Mouse (Mus musculus): ENCODE measurements around the gene Trio. TPM values are rescaled to one million over a fixed set of nuclear protein-coding genes. Genes with fewer than 3 reads are reported as not detected.

Gene Trio
- polyA plus RNA-seq, 1 experiment from 2014 or later, result 69.8 TPM

GRCm38 (mm10) chr15:27960642-27961041, 65.0 kb downstream of the Trio start:
- 62% methylated on average over 9 of the region's 9 CpGs for WGBS
- no peak overlapping the region for H3K9ac ChIP-seq
- H3K4me2 ChIP-seq (replicated peaks), result no peak overlapping the region
- H3K36me3 ChIP-seq, result no peaks in the 10 kb centered on the region
- no peaks in the 10 kb centered on the region for H3K27me3 ChIP-seq
- H3K9me3 ChIP-seq, result no peaks in the 10 kb centered on the region
- no peak for ATAC-seq (ENCODE audit: insufficient number of reproducible peaks, insufficient read depth, low FRiP score, low TSS enrichment)
- peaks cover 43% of the 10 kb centered on the region for H3K4me1 ChIP-seq
- H3K4me3 ChIP-seq, result no peak overlapping the region
- H3K27ac ChIP-seq, result no peak overlapping the region

GRCm38 (mm10) chr15:27957867-27958266, 67.8 kb downstream of the Trio start:
- H3K27ac ChIP-seq, result no peak overlapping the region
- no peak overlapping the region for H3K4me2 ChIP-seq (replicated peaks)
- H3K4me1 ChIP-seq, result peaks cover 37% of the 10 kb centered on the region
- H3K9me3 ChIP-seq, result no peaks in the 10 kb centered on the region
- no peaks in the 10 kb centered on the region for H3K36me3 ChIP-seq
- WGBS, result 88% methylated on average over 9 of the region's 9 CpGs
- no peak for ATAC-seq (ENCODE audit: insufficient number of reproducible peaks, insufficient read depth, low FRiP score, low TSS enrichment)
- no peak overlapping the region for H3K9ac ChIP-seq
- H3K4me3 ChIP-seq, result no peak overlapping the region
- H3K27me3 ChIP-seq, result no peaks in the 10 kb centered on the region

- Histone ChIP-seq H3K4me3 (no peak overlapping the region), H3K9me3 (no peaks in the 10 kb centered on the region), H3K9ac (no peak overlapping the region), H3K27me3 (no peaks in the 10 kb centered on the region), H3K36me3 (no peaks in the 10 kb centered on the region), H3K4me1 (peaks cover 26% of the 10 kb centered on the region), H3K27ac (no peak overlapping the region), H3K4me2 (replicated peaks) (no peak overlapping the region)
- 43% methylated on average over 11 of the region's 11 CpGs for WGBS
- no peak for ATAC-seq (ENCODE audit: insufficient number of reproducible peaks, insufficient read depth, low FRiP score, low TSS enrichment)
Observed at GRCm38 (mm10) chr15:27955614-27956013, 70.0 kb downstream of the Trio start.

GRCm38 (mm10) chr15:27954356-27954755, 71.3 kb downstream of the Trio start:
- H3K36me3 ChIP-seq, result no peaks in the 10 kb centered on the region
- H3K27me3 ChIP-seq, result no peaks in the 10 kb centered on the region
- H3K9ac ChIP-seq, result no peak overlapping the region
- no peak overlapping the region for H3K4me3 ChIP-seq
- no peak overlapping the region for H3K27ac ChIP-seq
- no peaks in the 10 kb centered on the region for H3K9me3 ChIP-seq
- H3K4me2 ChIP-seq (replicated peaks), result no peak overlapping the region
- WGBS, result 86% methylated on average over 5 of the region's 5 CpGs
- peaks cover 13% of the 10 kb centered on the region for H3K4me1 ChIP-seq
- no peak for ATAC-seq (ENCODE audit: insufficient number of reproducible peaks, insufficient read depth, low FRiP score, low TSS enrichment)

GRCm38 (mm10) chr15:27953570-27953969, 72.1 kb downstream of the Trio start:
- H3K4me3 ChIP-seq, result no peak overlapping the region
- no peaks in the 10 kb centered on the region for H3K36me3 ChIP-seq
- H3K9me3 ChIP-seq, result no peaks in the 10 kb centered on the region
- no peak overlapping the region for H3K4me2 ChIP-seq (replicated peaks)
- WGBS, result 67% methylated on average over 3 of the region's 3 CpGs
- H3K27me3 ChIP-seq, result no peaks in the 10 kb centered on the region
- H3K4me1 ChIP-seq, result peaks cover 10% of the 10 kb centered on the region
- no peak overlapping the region for H3K9ac ChIP-seq
- no peak overlapping the region for H3K27ac ChIP-seq
- no peak for ATAC-seq (ENCODE audit: insufficient number of reproducible peaks, insufficient read depth, low FRiP score, low TSS enrichment)

GRCm38 (mm10) chr15:27951195-27951594, 74.5 kb downstream of the Trio start:
- WGBS, result 96% methylated on average over 7 of the region's 7 CpGs
- Histone ChIP-seq H3K27ac (no peak overlapping the region), H3K4me2 (replicated peaks) (no peak overlapping the region)

GRCm38 (mm10) chr15:27949196-27949595, 76.5 kb downstream of the Trio start:
- ATAC-seq (ENCODE audit: insufficient number of reproducible peaks, insufficient read depth, low FRiP score, low TSS enrichment), result no peak
- no peaks in the 10 kb centered on the region for H3K9me3 ChIP-seq
- no peak overlapping the region for H3K27ac ChIP-seq
- H3K36me3 ChIP-seq, result no peaks in the 10 kb centered on the region
- H3K9ac ChIP-seq, result no peak overlapping the region
- WGBS, result 94% methylated on average over 9 of the region's 9 CpGs
- peaks cover 3% of the 10 kb centered on the region for H3K4me1 ChIP-seq
- H3K27me3 ChIP-seq, result no peaks in the 10 kb centered on the region
- H3K4me3 ChIP-seq, result no peak overlapping the region
- no peak overlapping the region for H3K4me2 ChIP-seq (replicated peaks)

More at GRCm38 (mm10) chr15:27951195-27951594, 74.5 kb downstream of the Trio start:
- no peaks in the 10 kb centered on the region for H3K27me3 ChIP-seq
- no peak for ATAC-seq (ENCODE audit: insufficient number of reproducible peaks, insufficient read depth, low FRiP score, low TSS enrichment)
- H3K36me3 ChIP-seq, result no peaks in the 10 kb centered on the region
- no peak overlapping the region for H3K9ac ChIP-seq
- H3K9me3 ChIP-seq, result no peaks in the 10 kb centered on the region
- no peak overlapping the region for H3K4me3 ChIP-seq
- H3K4me1 ChIP-seq, result peaks cover 8% of the 10 kb centered on the region

- Histone ChIP-seq H3K9ac (no peak overlapping the region), H3K36me3 (no peaks in the 10 kb centered on the region)
- 92% methylated on average over 3 of the region's 3 CpGs for WGBS
Observed at GRCm38 (mm10) chr15:27947880-27948279, 77.8 kb downstream of the Trio start.

GRCm38 (mm10) chr15:27945570-27945969, 80.1 kb downstream of the Trio start:
- H3K9ac ChIP-seq, result no peak overlapping the region
- no peak overlapping the region for H3K4me2 ChIP-seq (replicated peaks)
- H3K27me3 ChIP-seq, result no peaks in the 10 kb centered on the region
- H3K4me1 ChIP-seq, result peaks cover 19% of the 10 kb centered on the region
- H3K36me3 ChIP-seq, result no peaks in the 10 kb centered on the region
- 69% methylated on average over 9 of the region's 9 CpGs for WGBS
- H3K4me3 ChIP-seq, result no peak overlapping the region
- no peaks in the 10 kb centered on the region for H3K9me3 ChIP-seq
- no peak overlapping the region for H3K27ac ChIP-seq
- no peak for ATAC-seq (ENCODE audit: insufficient number of reproducible peaks, insufficient read depth, low FRiP score, low TSS enrichment)

More at GRCm38 (mm10) chr15:27947880-27948279, 77.8 kb downstream of the Trio start:
- Histone ChIP-seq H3K4me2 (replicated peaks) (no peak overlapping the region), H3K4me1 (peaks cover 11% of the 10 kb centered on the region), H3K4me3 (no peak overlapping the region), H3K27me3 (no peaks in the 10 kb centered on the region), H3K9me3 (no peaks in the 10 kb centered on the region), H3K27ac (no peak overlapping the region)
- no peak for ATAC-seq (ENCODE audit: insufficient number of reproducible peaks, insufficient read depth, low FRiP score, low TSS enrichment)

- Histone ChIP-seq H3K27me3 (no peaks in the 10 kb centered on the region), H3K4me2 (replicated peaks) (no peak overlapping the region), H3K27ac (no peak overlapping the region), H3K4me1 (peaks cover 19% of the 10 kb centered on the region), H3K36me3 (no peaks in the 10 kb centered on the region), H3K4me3 (no peak overlapping the region), H3K9ac (no peak overlapping the region), H3K9me3 (no peaks in the 10 kb centered on the region)
- ATAC-seq (ENCODE audit: insufficient number of reproducible peaks, insufficient read depth, low FRiP score, low TSS enrichment), result no peak
- 96% methylated on average over 11 of the region's 11 CpGs for WGBS
Observed at GRCm38 (mm10) chr15:27944898-27945297, 80.8 kb downstream of the Trio start.

GRCm38 (mm10) chr15:27943486-27944195, 82.0 kb downstream of the Trio start:
- H3K4me1 ChIP-seq, result peaks cover 19% of the 10 kb centered on the region
- H3K4me3 ChIP-seq, result no peak overlapping the region
- H3K4me2 ChIP-seq (replicated peaks), result no peak overlapping the region
- 63% methylated on average over 18 of the region's 18 CpGs for WGBS
- no peaks in the 10 kb centered on the region for H3K36me3 ChIP-seq
- H3K27ac ChIP-seq, result no peak overlapping the region
- no peaks in the 10 kb centered on the region for H3K9me3 ChIP-seq
- ATAC-seq (ENCODE audit: insufficient number of reproducible peaks, insufficient read depth, low FRiP score, low TSS enrichment), result no peak; the same call in 1 of the 2 replicates
- H3K27me3 ChIP-seq, result no peaks in the 10 kb centered on the region
- no peak overlapping the region for H3K9ac ChIP-seq

GRCm38 (mm10) chr15:27942148-27942847, 83.3 kb downstream of the Trio start:
- Histone ChIP-seq H3K9ac (no peak overlapping the region), H3K4me1 (peaks cover 33% of the 10 kb centered on the region), H3K9me3 (no peaks in the 10 kb centered on the region), H3K4me2 (replicated peaks) (no peak overlapping the region), H3K36me3 (no peaks in the 10 kb centered on the region), H3K27ac (no peak overlapping the region), H3K27me3 (no peaks in the 10 kb centered on the region), H3K4me3 (no peak overlapping the region)
- ATAC-seq (ENCODE audit: insufficient number of reproducible peaks, insufficient read depth, low FRiP score, low TSS enrichment), result no peak
- WGBS, result 80% methylated on average over 11 of the region's 11 CpGs
